Mouse (Mus musculus) C2C12 (cell line): ENCODE data around the gene Tbc1d10c. TPM values are rescaled to one million over a fixed set of nuclear protein-coding genes. Genes with fewer than 3 reads are reported as not detected.

Experiments used
- H3K27me3 ChIP-seq: one replicate; pipeline ENCODE4 v1.6.1; 2011; ENCODE audit not compliant: control insufficient read depth, insufficient read depth, insufficient read length
- H3K36me3 ChIP-seq: one replicate; pipeline ENCODE4 v1.6.1; 2011; ENCODE audit not compliant: control insufficient read depth, insufficient read depth
- H3K4me3 ChIP-seq: one replicate; pipeline ENCODE4 v1.5.1; 2011; ENCODE audit warnings: mild to moderate bottlenecking, control low read depth; ENCODE audit not compliant: poor library complexity, insufficient read depth, severe bottlenecking
- H3K79me2 ChIP-seq: one replicate; pipeline ENCODE4 v1.6.1; 2011; ENCODE audit not compliant: control insufficient read depth, insufficient read depth
- H3K79me3 ChIP-seq: one replicate; pipeline ENCODE4 v1.6.1; 2011; ENCODE audit warnings: low read depth, control low read depth
- H3ac ChIP-seq: one replicate; pipeline ENCODE3; 2011; ENCODE audit warnings: low read depth; ENCODE audit not compliant: control insufficient read depth, insufficient read length
- CEBPB ChIP-seq: IDR thresholded peaks from one replicate; pipeline ENCODE4 v1.6.1; 2011; ENCODE audit warnings: low read depth, mild to moderate bottlenecking, control low read depth, moderate library complexity
- CTCF ChIP-seq: IDR thresholded peaks from one replicate; pipeline ENCODE4 v1.5.1; 2011; ENCODE audit not compliant: control insufficient read depth, insufficient read depth, insufficient read length
- FOSL1 ChIP-seq: IDR thresholded peaks from one replicate; pipeline ENCODE4 v1.8.0; 2011; ENCODE audit warnings: mild to moderate bottlenecking, low read length; ENCODE audit not compliant: poor library complexity, insufficient read depth, severe bottlenecking
- MAX ChIP-seq: IDR thresholded peaks from one replicate; pipeline ENCODE4 v1.6.1; 2011; ENCODE audit warnings: mild to moderate bottlenecking, control low read depth
- MYOD1 ChIP-seq: IDR thresholded peaks from one replicate; pipeline ENCODE4 v1.6.1; 2011; ENCODE audit warnings: low read depth; ENCODE audit not compliant: control insufficient read depth, insufficient read length
- MYOG ChIP-seq: IDR thresholded peaks from one replicate; pipeline ENCODE4 v1.6.1; 2011; ENCODE audit not compliant: control insufficient read depth, insufficient read length; ENCODE audit errors: extremely low read depth
- USF1 ChIP-seq: IDR thresholded peaks from one replicate; pipeline ENCODE4 v1.6.1; 2011; ENCODE audit warnings: low read depth, mild to moderate bottlenecking, control low read depth, moderate library complexity
- polyA plus RNA-seq: library from polyadenylated mRNA; unstranded; fragments of >200 nt; fragmentation: generic; extraction: Trizol; gene quantifications from one replicate; pipeline ENCODE4 v1.2.1, GENCODE M21; 2012; ENCODE audit warnings: missing spikeins

Gene Tbc1d10c
- polyA plus RNA-seq, 1 experiment: 0.26 TPM

DNA sequence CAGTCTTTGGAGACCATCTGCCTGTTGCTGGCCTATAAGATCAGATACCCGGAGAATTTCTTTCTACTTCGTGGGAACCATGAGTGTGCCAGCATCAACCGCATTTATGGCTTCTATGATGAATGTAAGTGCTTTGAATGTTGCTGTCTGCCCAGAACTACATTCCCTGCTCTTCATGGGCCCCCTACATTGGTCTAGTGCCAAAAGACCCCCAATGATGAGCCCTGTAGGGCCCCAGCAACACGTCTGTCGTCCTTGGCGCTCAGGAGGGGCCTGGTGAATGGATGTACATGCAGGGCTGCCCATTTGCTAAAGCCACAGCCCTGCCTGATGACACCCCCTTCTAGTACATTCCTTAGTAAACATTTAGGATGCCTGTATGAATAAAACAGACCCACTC is 2.0 kb upstream of the Tbc1d10c start:
- Histone ChIP-seq H3ac (peak overlapping the region; percentile 87), H3K79me3 (peaks cover 24% of the 10 kb centered on the region), H3K79me2 (peaks cover 47% of the 10 kb centered on the region), H3K27me3 (no peaks in the 10 kb centered on the region), H3K36me3 (peaks cover 53% of the 10 kb centered on the region), H3K4me3 (peak overlapping the region; percentile 84)
- TF ChIP-seq FOSL1 (no peak), MYOD1 (no peak), MAX (no peak), CEBPB (no peak)

DNA sequence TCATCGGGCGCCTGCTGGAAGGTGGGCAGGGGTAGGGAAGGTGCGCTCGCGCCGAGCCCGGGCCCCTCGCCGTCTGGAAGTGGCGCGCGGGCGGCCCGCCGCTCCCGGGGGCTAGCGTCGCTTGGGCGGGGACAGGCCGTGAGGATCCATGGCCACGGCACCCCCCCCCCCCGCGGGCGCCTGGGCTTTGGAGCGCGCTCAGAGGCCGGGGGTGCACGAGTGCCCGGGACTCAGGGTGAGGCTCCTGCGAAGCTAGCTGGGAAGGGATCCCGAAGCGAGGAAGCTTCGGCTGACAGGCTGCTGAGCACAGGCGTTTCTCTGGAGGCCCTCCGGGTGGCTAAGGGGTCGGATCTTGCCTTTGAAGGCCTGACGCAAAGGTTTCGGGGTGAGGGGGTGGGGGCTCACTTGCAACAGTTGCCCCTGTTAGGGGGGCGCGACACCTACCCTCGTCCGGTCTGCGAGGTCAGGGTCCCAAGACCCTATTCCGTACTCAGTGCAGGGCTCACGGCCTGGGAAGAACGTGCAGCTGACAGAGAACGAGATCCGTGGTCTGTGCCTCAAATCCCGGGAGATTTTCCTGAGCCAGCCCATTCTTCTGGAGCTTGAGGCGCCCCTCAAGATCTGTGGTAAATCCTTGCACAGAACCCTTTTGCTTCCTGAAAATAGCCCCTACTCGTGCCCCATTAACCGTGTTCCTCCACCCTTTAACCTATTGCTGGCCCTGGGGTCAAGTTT is 1.3 kb upstream of the Tbc1d10c start:
- H3K79me2 ChIP-seq: peaks cover 47% of the 10 kb centered on the region
- peaks cover 24% of the 10 kb centered on the region for H3K79me3 ChIP-seq
- H3K27me3 ChIP-seq: no peaks in the 10 kb centered on the region
- H3K36me3 ChIP-seq: peaks cover 48% of the 10 kb centered on the region
- peak overlapping the region; percentile 87 for H3ac ChIP-seq
- peak overlapping the region; percentile 84 for H3K4me3 ChIP-seq
- TF ChIP-seq CEBPB (no peak), USF1 (no peak), MAX (no peak), MYOG (no peak), MYOD1 (no peak), FOSL1 (no peak), CTCF (no peak)

DNA sequence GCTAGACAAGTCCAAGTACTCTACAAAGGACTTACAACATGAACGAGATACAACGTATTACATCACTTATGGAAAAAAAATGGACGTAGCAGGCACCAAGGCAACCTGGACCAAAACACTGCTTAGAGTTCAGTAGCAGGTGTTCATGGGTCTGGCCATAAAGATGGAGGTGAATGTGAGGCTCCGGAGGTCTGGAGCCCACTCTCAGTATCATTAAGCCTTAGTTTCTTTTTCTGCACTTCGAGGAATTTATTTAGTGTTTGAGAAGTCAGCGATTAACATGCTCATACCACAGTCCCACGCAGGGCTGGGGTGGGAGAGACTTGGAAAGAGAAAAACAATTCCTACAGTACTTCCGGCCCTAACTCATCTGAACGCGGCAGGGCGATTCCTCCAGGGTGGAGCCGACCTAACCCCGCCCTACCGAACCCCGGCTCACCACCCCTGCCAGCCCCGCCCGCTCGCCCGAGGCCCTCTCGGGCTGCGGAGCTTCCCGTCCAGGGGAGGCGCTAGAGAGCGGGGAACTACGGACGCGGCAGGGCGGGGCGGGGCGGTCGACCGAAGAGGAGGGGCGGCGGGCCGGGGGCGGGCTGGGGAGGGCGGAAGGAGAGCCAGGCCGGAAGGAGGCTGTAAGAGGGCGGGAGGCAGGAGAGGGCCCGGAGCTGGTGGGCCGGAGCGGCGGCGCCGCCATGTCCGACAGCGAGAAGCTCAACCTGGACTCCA is 605 bp upstream of the Tbc1d10c start, which contains the start of gene Ppp1ca:
TSS of gene Ppp1ca (plus strand) at position 538 of the 723 bp plus-strand sequence.
- peaks cover 47% of the 10 kb centered on the region for H3K79me2 ChIP-seq
- no peak for TF ChIP-seq FOSL1
- TF ChIP-seq MYOG: no peak
- no peak for TF ChIP-seq MAX
- no peak for TF ChIP-seq USF1
- no peak for TF ChIP-seq MYOD1
- no peak for TF ChIP-seq CEBPB
- peak; percentile 88 for TF ChIP-seq CTCF

GRCm38 (mm10) chr19:4189051-4189620 is 1.9 kb downstream of the Tbc1d10c start:
- Histone ChIP-seq H3K79me3 (peaks cover 19% of the 10 kb centered on the region), H3K79me2 (peaks cover 21% of the 10 kb centered on the region), H3K36me3 (peaks cover 16% of the 10 kb centered on the region), H3K27me3 (no peaks in the 10 kb centered on the region), H3ac (no peak overlapping the region), H3K4me3 (no peak overlapping the region)
- TF ChIP-seq USF1: no peak
- no peak for TF ChIP-seq FOSL1
- TF ChIP-seq MYOG: no peak
- TF ChIP-seq CTCF: no peak
- TF ChIP-seq CEBPB: no peak
- TF ChIP-seq MAX: no peak
- no peak for TF ChIP-seq MYOD1

More for the DNA sequence above, 605 bp upstream of the Tbc1d10c start, which contains the start of gene Ppp1ca:
- Histone ChIP-seq H3K79me3 (peaks cover 24% of the 10 kb centered on the region), H3K27me3 (no peaks in the 10 kb centered on the region), H3K36me3 (peaks cover 41% of the 10 kb centered on the region), H3K4me3 (peak within 1 kb of the TSS; percentile 84), H3ac (peak within 1 kb of the TSS; percentile 87)

- TF ChIP-seq USF1: no peak
- TF ChIP-seq FOSL1: no peak
- TF ChIP-seq CEBPB: no peak
- TF ChIP-seq MYOD1: no peak
- no peak for TF ChIP-seq CTCF
- TF ChIP-seq MYOG: no peak
- TF ChIP-seq MAX: no peak
- peaks cover 3% of the 10 kb centered on the region for H3K79me2 ChIP-seq
These were observed 3.8 kb downstream of the Tbc1d10c start for GRCm38 (mm10) chr19:4187303-4187702.

More at GRCm38 (mm10) chr19:4187303-4187702, 3.8 kb downstream of the Tbc1d10c start:
- Histone ChIP-seq H3K27me3 (no peaks in the 10 kb centered on the region), H3K79me3 (peaks cover under 1% of the 10 kb centered on the region), H3K36me3 (no peaks in the 10 kb centered on the region), H3ac (no peak overlapping the region), H3K4me3 (no peak overlapping the region)
